Mouse (Mus musculus): ENCODE data around the gene Rasa3. TPM values are rescaled to one million over a fixed set of nuclear protein-coding genes. Genes with fewer than 3 reads are reported as not detected.

The Rasa3 gene
- total RNA-seq, 2 experiments from 2014 or later: 61.2 to 61.6 TPM

- intact Hi-C loops (cut with DNase I): no loop called here
- no peak for DNase-seq (ENCODE audit: low spot score in 2 of 2)
Measured at GRCm38 (mm10) chr8:13687941-13688340, 10.5 kb upstream of the Rasa3 start.

- DNase-seq (ENCODE audit: low spot score in 2 of 2): no peak
- intact Hi-C loops (cut with DNase I): no loop called here
Measured at GRCm38 (mm10) chr8:13687101-13687717, 9.8 kb upstream of the Rasa3 start.

GRCm38 (mm10) chr8:13686426-13686825 lies 9.0 kb upstream of the Rasa3 start:
- intact Hi-C loops (cut with DNase I): no loop called here

GRCm38 (mm10) chr8:13685674-13686314 lies 8.4 kb upstream of the Rasa3 start:
- intact Hi-C loops (cut with DNase I): no loop called here
- peak in 1 of 2 experiments; percentile 41 for DNase-seq (ENCODE audit: low spot score in 2 of 2)

More at GRCm38 (mm10) chr8:13686426-13686825, 9.0 kb upstream of the Rasa3 start:
- no peak for DNase-seq (ENCODE audit: low spot score in 2 of 2)

- intact Hi-C loops (cut with DNase I): no loop called here
Measured at GRCm38 (mm10) chr8:13684131-13684530, 6.7 kb upstream of the Rasa3 start.

GRCm38 (mm10) chr8:13678182-13678581 lies 779 bp upstream of the Rasa3 start:
- intact Hi-C loops (cut with DNase I): loop anchor here (5.0 kb wide), 1 partner anchor 76 kb away; no protein-coding TSS in a partner anchor
- DNase-seq (ENCODE audit: low spot score in 2 of 2): no peak

More at GRCm38 (mm10) chr8:13684131-13684530, 6.7 kb upstream of the Rasa3 start:
- no peak for DNase-seq (ENCODE audit: low spot score in 2 of 2)

- intact Hi-C loops (cut with DNase I): loop anchor here (5.0 kb wide), 1 partner anchor 75 kb away; no protein-coding TSS in a partner anchor
- DNase-seq (ENCODE audit: low spot score in 2 of 2): peak; percentile 72 to 87
Measured at GRCm38 (mm10) chr8:13676701-13677412, 546 bp downstream of the Rasa3 start.

- peak; percentile 53 to 78 for DNase-seq (ENCODE audit: low spot score in 2 of 2)
- intact Hi-C loops (cut with DNase I): loop anchor here (5.0 kb wide), 1 partner anchor 74 kb away; no protein-coding TSS in a partner anchor
Measured at GRCm38 (mm10) chr8:13676302-13676700, 1.1 kb downstream of the Rasa3 start.

- intact Hi-C loops (cut with DNase I): loop anchor here (5.0 kb wide), 1 partner anchor 73 kb away; no protein-coding TSS in a partner anchor
Measured at GRCm38 (mm10) chr8:13675524-13675923, 1.9 kb downstream of the Rasa3 start.

GRCm38 (mm10) chr8:13675121-13675520 lies 2.3 kb downstream of the Rasa3 start:
- DNase-seq (ENCODE audit: low spot score in 2 of 2): no peak
- intact Hi-C loops (cut with DNase I): loop anchor here (5.0 kb wide), 1 partner anchor 73 kb away; no protein-coding TSS in a partner anchor

More at GRCm38 (mm10) chr8:13675524-13675923, 1.9 kb downstream of the Rasa3 start:
- no peak for DNase-seq (ENCODE audit: low spot score in 2 of 2)

- peak in 1 of 2 experiments; percentile 53 for DNase-seq (ENCODE audit: low spot score in 2 of 2)
- intact Hi-C loops (cut with DNase I): loop anchor here (5.0 kb wide), 1 partner anchor 72 kb away; no protein-coding TSS in a partner anchor
Measured at GRCm38 (mm10) chr8:13674294-13675010, 3.0 kb downstream of the Rasa3 start.

GRCm38 (mm10) chr8:13673215-13673614 lies 4.2 kb downstream of the Rasa3 start:
- intact Hi-C loops (cut with DNase I): no loop called here
- DNase-seq (ENCODE audit: low spot score in 2 of 2): no peak

- intact Hi-C loops (cut with DNase I): no loop called here
- no peak for DNase-seq (ENCODE audit: low spot score in 2 of 2)
Measured at GRCm38 (mm10) chr8:13671246-13672003, 6.0 kb downstream of the Rasa3 start.

GRCm38 (mm10) chr8:13670011-13670471 lies 7.4 kb downstream of the Rasa3 start:
- intact Hi-C loops (cut with DNase I): no loop called here
- DNase-seq (ENCODE audit: low spot score in 2 of 2): no peak

GRCm38 (mm10) chr8:13668367-13668766 lies 9.0 kb downstream of the Rasa3 start:
- intact Hi-C loops (cut with DNase I): no loop called here
- no peak for DNase-seq (ENCODE audit: low spot score in 2 of 2)

- intact Hi-C loops (cut with DNase I): no loop called here
- no peak for DNase-seq (ENCODE audit: low spot score in 2 of 2)
Measured at GRCm38 (mm10) chr8:13667917-13668316, 9.5 kb downstream of the Rasa3 start.

GRCm38 (mm10) chr8:13665944-13666343 lies 11.5 kb downstream of the Rasa3 start:
- intact Hi-C loops (cut with DNase I): no loop called here
- DNase-seq (ENCODE audit: low spot score in 2 of 2): no peak

GRCm38 (mm10) chr8:13665538-13665937 lies 11.9 kb downstream of the Rasa3 start:
- intact Hi-C loops (cut with DNase I): no loop called here
- DNase-seq (ENCODE audit: low spot score in 2 of 2): no peak
